Mouse (Mus musculus) erythroid progenitor cell, adult 5-6 weeks (primary cell): ENCODE measurements around the gene Bcl2a1a. TPM values are rescaled to one million over a fixed set of nuclear protein-coding genes. Genes with fewer than 3 reads are reported as not detected.
"Not testable (repeated sequence)": the region's sequence is repeated elsewhere in the genome, so short reads cannot be mapped to it uniquely, and the experiment has no call there.

Experiments
- ATAC-seq: replicated peaks from 2 replicates; pipeline ENCODE4 v1.8.0; 2016; ENCODE audit warnings: moderate number of reproducible peaks, mild to moderate bottlenecking, moderate TSS enrichment, inconsistent platforms; ENCODE audit not compliant: poor library complexity, low FRiP score, severe bottlenecking
- total RNA-seq, 2 experiments: library from RNA; stranded (forward) in 1 of 2; stranded (reverse) in 1 of 2; fragments of 150-400 nt in 1 of 2; fragments of 186-747, 209-891 nt in 1 of 2; gene quantifications; 2 replicates each; pipeline versions ENCODE4 v1.2.3 to v1.2.4; 2015 to 2017; ENCODE audit warnings: low replicate concordance in 2 of 2

Gene Bcl2a1a
- total RNA-seq (2015; ENCODE audit: low replicate concordance) (not detected in 2 replicates), total RNA-seq (2017; ENCODE audit: low replicate concordance) (not detected in 2 replicates)

DNA sequence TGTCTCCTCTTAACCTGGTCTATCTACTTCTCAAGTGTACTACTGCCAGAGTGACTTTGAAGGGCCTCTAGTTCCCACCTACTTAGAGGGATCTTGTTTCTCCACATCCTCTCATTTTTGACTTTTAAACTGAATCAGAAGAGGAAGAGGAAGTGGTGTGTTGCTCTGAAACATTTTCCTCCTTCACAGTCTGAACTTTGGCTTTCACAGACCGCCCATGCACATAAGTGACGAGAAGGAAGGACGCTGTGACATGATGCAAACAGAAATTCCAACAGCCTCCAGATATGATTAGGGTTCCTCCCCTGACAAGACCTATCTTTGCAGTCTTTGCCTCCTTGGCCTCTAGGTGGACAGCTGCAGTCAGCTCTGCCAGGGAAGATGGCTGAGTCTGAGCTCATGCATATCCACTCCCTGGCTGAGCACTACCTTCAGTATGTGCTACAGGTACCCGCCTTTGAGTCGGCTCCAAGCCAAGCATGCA is at the start of gene Bcl2a1a:
Gene Bcl2a1a, plus strand, starts transcription at position 231 of the 484 bp plus-strand sequence.
- ATAC-seq: not testable (repeated sequence)

DNA sequence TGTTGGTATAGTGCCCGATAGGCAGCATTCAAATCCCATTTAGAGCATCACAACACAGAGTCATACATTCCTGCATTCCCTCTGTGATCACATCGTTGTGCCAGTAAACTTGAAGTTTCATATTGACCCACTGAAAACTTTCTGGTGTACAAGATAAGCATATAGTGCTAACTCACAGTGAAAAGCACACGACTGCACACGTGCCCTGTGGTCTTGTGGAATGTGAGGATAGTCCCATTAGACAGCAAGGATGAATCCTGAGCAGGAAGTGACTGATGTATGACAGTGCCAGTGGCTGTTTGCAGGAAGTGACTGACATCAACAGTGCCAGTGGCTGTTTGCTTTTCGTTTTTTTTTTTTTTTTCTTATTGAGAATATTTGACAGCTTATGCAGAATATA is 40.1 kb upstream of the Bcl2a1a start:
- not testable (repeated sequence) for ATAC-seq

- not testable (repeated sequence) for ATAC-seq
Observed at GRCm38 (mm10) chr9:88938312-88938711, 18.4 kb upstream of the Bcl2a1a start.

DNA sequence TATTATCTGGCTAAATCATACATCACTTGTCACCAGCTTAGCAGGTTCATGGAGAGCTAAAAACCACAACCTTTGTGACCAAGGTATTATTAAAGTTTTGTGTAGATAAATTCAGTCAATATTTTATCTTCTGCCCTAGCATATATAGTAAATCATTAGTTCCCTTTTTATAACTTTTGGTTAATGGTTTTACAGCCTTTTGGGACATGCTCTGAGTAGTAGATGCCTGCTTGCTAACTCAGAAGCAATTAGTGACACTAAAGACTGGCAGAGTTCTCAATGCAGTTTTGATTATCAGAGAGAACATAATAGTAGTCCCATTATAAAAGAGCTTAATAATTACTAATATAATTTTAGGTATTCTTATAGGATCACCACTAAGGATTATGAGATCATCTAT is 5.2 kb upstream of the Bcl2a1a start:
- ATAC-seq: not testable (repeated sequence)

- ATAC-seq: not testable (repeated sequence)
Observed at GRCm38 (mm10) chr9:88953151-88953550, 3.5 kb upstream of the Bcl2a1a start.

DNA sequence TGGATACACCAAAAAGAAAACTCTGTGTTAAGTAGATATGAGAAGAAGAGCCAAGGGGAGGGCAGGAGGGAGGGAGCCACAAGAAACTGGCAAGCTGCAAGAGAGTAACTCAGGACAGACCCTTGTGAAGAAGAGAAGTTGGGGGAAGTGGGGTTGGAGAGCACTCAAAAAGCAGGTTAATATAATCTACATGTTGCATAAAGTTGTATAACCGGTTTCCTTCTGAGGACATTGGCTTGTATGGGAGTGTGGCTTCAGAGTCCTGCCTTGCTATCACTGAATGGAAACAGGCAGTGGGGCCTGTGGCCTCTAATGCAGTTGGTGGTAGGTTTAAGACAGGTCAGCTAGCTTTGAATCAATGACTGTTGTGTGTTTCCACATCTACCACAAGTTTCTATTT is 1.5 kb upstream of the Bcl2a1a start:
- not testable (repeated sequence) for ATAC-seq

DNA sequence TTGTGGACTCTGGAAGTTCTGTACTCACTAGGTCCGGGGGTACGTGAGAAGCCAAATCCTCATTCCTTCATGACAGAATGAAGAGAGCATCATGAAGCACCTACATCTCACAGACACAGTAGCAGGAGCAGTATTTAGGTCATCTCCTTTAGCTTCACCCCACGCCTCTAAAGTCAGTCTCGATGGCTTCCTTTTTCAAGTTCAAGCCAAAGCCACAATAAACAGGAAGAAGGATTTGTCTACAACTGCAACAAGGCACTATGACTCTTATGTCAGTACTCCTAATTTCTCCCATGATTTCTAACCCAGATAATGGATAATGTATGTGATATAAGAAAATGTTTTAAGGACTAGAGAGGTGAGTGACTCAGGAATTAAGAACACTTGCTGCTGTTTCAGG is 665 bp upstream of the Bcl2a1a start:
- not testable (repeated sequence) for ATAC-seq

GRCm38 (mm10) chr9:88958891-88959290 is 2.2 kb downstream of the Bcl2a1a start:
- ATAC-seq: no peak

GRCm38 (mm10) chr9:88959981-88960380 is 3.3 kb downstream of the Bcl2a1a start:
- not testable (repeated sequence) for ATAC-seq

DNA sequence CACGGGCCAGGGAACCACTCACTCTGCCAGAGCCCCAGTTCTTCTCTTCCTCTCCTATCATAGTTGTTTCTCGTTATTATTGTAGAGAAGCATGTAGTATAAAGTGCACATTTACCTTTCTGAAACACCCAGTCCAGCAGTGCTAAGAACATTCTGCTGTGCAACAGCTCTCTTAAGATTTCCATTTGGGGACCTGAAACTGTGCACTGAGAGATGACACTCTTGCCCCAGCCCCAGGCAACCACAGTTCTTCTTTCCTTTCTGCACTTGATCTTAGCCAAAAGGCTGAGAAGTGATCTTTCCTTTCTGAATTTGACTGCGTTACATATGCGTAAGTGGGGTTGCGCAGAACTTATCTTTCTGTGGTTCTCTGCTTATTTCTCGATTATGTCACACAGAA is 9.8 kb downstream of the Bcl2a1a start:
- ATAC-seq: not testable (repeated sequence)

- not testable (repeated sequence) for ATAC-seq
Observed at GRCm38 (mm10) chr9:88969502-88969901, 12.8 kb downstream of the Bcl2a1a start.

- ATAC-seq: not testable (repeated sequence)
Observed at GRCm38 (mm10) chr9:88976875-88977274, 20.2 kb downstream of the Bcl2a1a start.

DNA sequence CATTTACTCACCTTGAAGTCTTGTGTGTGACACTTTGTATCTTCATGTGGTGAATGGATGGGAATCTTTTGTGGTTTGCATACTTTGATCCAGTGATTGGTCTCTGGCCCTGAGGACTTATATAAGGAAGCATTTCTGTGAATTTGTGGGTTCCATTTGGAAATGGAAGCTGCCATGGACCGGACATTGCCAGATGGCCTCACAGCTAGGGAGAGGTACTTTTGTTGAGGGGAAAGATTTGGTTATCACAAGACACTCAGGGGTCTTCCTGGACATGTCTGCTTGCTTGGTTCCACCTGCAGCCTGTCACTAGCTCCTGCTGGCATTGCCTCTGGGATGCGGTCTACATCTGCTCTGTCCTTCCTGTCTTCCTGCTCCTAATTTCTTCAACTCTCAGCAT is 23.1 kb downstream of the Bcl2a1a start:
- ATAC-seq: not testable (repeated sequence)

DNA sequence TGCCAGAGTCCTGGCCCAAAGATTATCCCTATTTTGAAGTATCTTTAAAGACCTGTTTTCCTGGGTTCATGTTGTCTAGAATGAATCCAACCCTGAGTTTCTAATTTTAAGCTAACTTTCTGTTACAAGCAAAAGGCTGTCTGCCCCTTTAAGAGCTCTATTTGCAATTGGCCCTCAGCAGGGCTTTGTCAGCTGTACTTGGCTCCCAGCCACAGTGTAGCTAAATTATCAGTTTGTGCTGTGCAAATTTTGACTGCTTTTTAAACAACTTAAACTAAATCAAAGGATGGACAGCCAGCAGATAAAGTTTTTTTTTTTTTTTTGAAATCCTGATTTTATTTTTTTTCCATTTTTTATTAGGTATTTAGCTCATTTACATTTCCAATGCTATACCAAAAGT is 44.8 kb downstream of the Bcl2a1a start:
- not testable (repeated sequence) for ATAC-seq

Other genes with a start within 250 kb of the Bcl2a1a start
- gene Mthfsl, start 236.6 kb upstream of the Bcl2a1a start, total RNA-seq (2015; ENCODE audit: low replicate concordance): 10.9 and 19.1 TPM in 2 replicates
- gene Mthfsl, start 236.6 kb upstream of the Bcl2a1a start, total RNA-seq (2017; ENCODE audit: low replicate concordance): 0.91 and 1.4 TPM in 2 replicates
- gene Bcl2a1d, start 225.0 kb upstream of the Bcl2a1a start, total RNA-seq (2015; ENCODE audit: low replicate concordance): 3.2 and 11.3 TPM in 2 replicates
- 3.1 TPM in 1 of 2 replicates, not detected in the other for gene Bcl2a1d, start 225.0 kb upstream of the Bcl2a1a start, total RNA-seq (2017; ENCODE audit: low replicate concordance)
- not detected in 2 replicates for gene Trim43c, start 117.7 kb upstream of the Bcl2a1a start, total RNA-seq (2015; ENCODE audit: low replicate concordance)
- gene Trim43c, start 117.7 kb upstream of the Bcl2a1a start, total RNA-seq (2017; ENCODE audit: low replicate concordance): 0.13 TPM in 1 of 2 replicates, not detected in the other
- not detected in 2 replicates for gene Trim43b, start 135.9 kb downstream of the Bcl2a1a start, total RNA-seq (2015; ENCODE audit: low replicate concordance)
- gene Trim43b, start 135.9 kb downstream of the Bcl2a1a start, total RNA-seq (2017; ENCODE audit: low replicate concordance): not detected in 2 replicates
- gene Bcl2a1b, start 242.3 kb downstream of the Bcl2a1a start, total RNA-seq (2015; ENCODE audit: low replicate concordance): 8.3 and 11.7 TPM in 2 replicates
- gene Bcl2a1b, start 242.3 kb downstream of the Bcl2a1a start, total RNA-seq (2017; ENCODE audit: low replicate concordance): 9.6 and 9.7 TPM in 2 replicates
- gene Gm29094, start 242.5 kb downstream of the Bcl2a1a start, total RNA-seq (2015; ENCODE audit: low replicate concordance): not detected in 2 replicates
- gene Gm29094, start 242.5 kb downstream of the Bcl2a1a start, total RNA-seq (2017; ENCODE audit: low replicate concordance): 4.4 TPM in 1 of 2 replicates, not detected in the other